Mouse (Mus musculus) heart, postnatal 0 days (tissue): ENCODE results near the gene Bloc1s4.

Experiments
- CTCF ChIP-seq: IDR thresholded peaks from 2 replicates; pipeline ENCODE4 v1.5.1; 2016; ENCODE audit warnings: antibody characterized with exemption, control low read depth, low read depth
- EP300 ChIP-seq: IDR thresholded peaks from 2 replicates; pipeline ENCODE4 v1.6.1; 2016; ENCODE audit warnings: antibody characterized with exemption, low read depth

GRCm38 (mm10) chr5:36775317-36775716 lies 26.9 kb upstream of the Bloc1s4 start:
- TF ChIP-seq CTCF = no peak
- TF ChIP-seq EP300 = no peak
